Mouse (Mus musculus) layer of hippocampus, postnatal 10 days (tissue): ENCODE data around the gene Pkn1. TPM values are rescaled to one million over a fixed set of nuclear protein-coding genes. Genes with fewer than 3 reads are reported as not detected.

Experiments used
- DNase-seq, 2 experiments: peaks; one replicate each; pipeline ENCODE4 v3.0.0; 2021; ENCODE audit warnings: low spot score in 2 of 2
- total RNA-seq, 2 experiments: library from RNA; stranded (reverse); gene quantifications; 2 replicates each; pipeline ENCODE4 v1.2.3; 2021

Pkn1 gene
- total RNA-seq, 2 experiments from 2014 or later = 65.0 to 73.7 TPM

- no peak for DNase-seq
Observed at GRCm38 (mm10) chr8:83656043-83656442, 42.9 kb downstream of the Pkn1 start.

DNA sequence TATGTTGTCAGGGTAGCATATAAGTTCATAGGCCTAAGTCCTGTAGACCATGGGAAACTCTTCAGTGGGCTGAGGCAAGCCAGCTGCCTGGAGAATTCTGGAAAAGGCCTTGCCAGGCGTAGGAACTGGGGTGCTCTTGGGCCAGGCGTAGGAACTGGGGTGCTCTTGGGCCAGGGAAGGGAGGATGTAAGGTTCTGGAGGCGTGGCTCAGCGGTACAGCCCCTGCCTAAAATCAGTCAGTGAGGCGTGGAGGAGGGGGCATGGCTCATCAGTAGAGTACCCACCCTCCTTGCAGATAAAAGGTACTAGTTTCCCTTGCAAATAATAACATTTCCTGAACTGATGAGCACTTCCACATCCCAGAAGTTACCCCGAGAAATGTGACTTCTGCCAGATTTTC is 44.3 kb downstream of the Pkn1 start:
- DNase-seq = no peak

DNA sequence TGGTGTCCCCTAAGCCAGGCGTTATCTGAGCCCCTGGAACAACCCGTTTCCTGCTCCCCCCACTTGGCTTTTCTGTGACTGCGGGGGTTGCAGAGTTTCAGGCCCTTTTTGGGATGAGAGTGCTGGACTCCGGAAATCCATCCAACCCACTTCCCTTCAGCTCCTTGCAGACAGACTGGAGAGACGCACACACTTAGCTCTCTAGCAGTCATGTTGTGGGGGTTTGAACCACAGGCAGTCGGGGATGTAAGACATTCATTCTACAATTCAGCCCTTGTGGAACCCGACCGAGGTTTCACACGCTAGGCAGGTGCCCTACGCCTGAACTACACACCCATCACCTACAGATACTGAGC is 45.3 kb downstream of the Pkn1 start:
- no peak for DNase-seq

GRCm38 (mm10) chr8:83652744-83653661 is 46.0 kb downstream of the Pkn1 start:
- DNase-seq = no peak

GRCm38 (mm10) chr8:83652030-83652743 is 46.8 kb downstream of the Pkn1 start, which contains the start of gene Gipc1:
Gene Gipc1, plus strand, starts transcription at chr8:83652677.
- peak; percentile 94 to 97 for DNase-seq

GRCm38 (mm10) chr8:83649699-83650098 is 49.3 kb downstream of the Pkn1 start:
- DNase-seq = no peak

GRCm38 (mm10) chr8:83648031-83648430 is 50.9 kb downstream of the Pkn1 start:
- no peak for DNase-seq

GRCm38 (mm10) chr8:83647511-83647910 is 51.5 kb downstream of the Pkn1 start:
- no peak for DNase-seq

- no peak for DNase-seq
Observed at GRCm38 (mm10) chr8:83639649-83640048, 59.3 kb downstream of the Pkn1 start.

DNA sequence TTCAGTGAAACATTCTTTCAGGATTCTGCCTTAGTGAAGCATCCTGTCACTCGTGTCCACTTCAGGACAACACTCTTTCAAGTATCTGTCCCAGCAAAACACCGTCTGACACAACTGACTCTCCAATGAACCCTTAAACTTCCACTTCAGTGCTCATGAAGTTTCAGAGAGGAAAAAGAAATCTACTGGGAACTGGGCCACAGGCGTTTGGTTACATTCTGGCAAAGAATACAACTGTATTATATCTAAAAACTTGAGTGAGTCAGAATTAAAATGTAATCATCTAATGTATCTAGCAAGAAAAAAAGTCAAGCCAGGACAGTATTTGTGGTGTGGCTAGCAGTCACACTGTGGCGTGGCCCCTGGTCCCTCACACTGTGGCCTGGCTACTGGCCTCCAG is 60.1 kb downstream of the Pkn1 start:
- no peak for DNase-seq

DNA sequence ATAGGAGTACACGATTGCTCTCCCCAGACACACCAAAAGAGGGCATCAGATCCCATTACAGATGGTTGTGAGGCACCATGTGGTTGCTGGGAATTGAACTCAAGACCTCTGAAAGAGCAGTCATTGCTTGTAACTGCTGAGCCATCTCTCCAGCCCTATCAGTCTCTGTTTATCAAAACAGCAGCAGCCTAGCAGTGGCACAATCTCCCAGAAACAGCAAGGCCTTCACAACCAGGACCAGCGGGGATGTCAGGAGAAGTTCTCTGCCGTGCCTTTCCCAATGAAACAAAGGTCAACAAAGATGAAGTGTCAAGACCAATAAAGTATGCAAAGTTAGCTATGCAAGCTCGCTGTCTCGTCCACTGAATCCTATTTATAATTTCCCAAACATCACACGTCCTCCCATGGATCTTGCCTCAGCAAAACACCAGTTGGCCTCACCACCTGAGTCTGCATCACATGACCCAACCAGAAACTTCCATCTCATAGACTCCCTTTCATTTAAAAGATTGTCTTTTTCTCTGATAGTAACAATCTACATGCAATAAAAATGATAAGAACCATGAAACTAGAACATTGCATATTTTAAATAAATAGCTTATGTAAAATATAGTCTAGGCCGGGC is 66.8 kb downstream of the Pkn1 start:
- DNase-seq = no peak

DNA sequence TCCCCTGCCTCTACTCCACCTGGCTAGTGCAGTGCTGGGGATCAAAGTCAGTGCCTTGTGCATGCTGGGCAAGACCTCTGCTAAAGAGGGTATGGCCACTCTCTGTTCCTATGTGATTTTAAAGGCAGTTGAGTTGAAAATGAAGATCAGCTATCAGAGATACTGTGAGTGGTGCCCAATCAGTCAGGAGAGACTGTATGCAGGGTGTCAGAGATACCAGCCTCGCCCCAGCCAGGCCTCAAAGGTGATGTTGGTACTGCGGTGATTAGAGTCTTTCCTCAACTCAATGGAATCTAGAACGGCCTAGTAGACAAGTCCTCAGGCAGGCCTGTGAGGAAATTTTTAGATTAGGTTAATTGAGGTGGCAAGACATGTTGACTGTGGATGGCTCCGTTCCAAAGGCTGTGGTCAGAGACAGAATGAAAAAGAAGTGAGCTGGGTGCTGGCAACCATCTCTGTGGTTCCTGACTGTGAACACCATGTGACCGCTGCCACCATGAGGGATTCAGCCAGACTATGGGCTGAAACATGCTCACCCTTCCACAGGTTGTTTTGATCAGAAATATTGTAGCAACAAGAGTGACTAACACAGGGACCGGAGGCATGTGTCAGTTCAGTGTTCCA is 73.2 kb downstream of the Pkn1 start:
- DNase-seq = no peak

DNA sequence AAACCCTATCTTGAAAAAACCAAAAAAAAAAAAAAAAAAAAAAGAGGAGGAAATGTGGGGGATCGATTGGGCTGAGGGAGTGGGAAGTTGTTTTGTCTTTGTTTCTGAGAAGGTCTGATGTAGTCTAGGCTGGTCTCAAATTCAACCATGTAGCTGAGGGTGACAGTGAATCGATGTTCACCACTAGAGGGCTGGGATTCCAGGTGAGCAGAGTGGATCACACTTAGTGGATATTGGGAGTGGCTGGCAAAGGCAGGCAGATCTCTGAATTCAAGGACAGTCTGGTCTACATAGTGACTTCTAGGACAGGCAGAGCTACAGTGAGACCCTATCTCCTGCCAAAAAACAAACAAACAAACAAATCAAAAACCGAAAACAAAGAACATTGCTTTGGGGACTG is 74.2 kb downstream of the Pkn1 start:
- no peak for DNase-seq

GRCm38 (mm10) chr8:83623549-83623948 is 75.4 kb downstream of the Pkn1 start:
- no peak for DNase-seq

DNA sequence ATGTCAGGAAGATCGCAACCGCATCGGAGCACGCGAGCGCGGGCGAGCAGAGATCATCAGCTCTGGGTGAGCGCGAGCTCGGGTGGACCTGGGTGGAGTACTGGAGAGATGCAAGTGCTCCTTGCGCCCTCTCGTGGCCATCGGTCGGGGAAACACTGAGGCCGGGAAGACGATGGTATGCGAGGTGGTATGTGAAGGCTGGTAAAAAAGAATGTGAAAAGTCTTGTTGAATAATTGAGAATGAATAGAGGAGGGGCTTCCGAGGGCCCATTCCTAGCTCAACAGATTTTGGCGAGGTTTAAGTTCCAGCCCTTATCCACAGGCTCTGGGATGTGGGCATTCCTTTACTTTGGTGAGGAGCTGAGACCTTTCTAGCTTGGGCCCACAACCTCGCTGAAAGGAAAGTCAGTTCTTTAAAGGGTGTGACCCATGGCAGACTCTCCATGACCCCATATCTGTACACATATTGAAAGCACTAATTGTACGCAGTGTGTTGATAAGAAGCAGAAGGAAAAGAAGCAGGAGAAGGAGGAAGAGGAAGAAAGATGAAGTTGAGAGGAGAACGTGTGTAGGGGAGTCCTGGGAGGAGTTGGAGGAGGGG is 76.5 kb downstream of the Pkn1 start:
- peak; percentile 91 to 94 for DNase-seq

GRCm38 (mm10) chr8:83621691-83622388 is 77.1 kb downstream of the Pkn1 start:
- DNase-seq = no peak

DNA sequence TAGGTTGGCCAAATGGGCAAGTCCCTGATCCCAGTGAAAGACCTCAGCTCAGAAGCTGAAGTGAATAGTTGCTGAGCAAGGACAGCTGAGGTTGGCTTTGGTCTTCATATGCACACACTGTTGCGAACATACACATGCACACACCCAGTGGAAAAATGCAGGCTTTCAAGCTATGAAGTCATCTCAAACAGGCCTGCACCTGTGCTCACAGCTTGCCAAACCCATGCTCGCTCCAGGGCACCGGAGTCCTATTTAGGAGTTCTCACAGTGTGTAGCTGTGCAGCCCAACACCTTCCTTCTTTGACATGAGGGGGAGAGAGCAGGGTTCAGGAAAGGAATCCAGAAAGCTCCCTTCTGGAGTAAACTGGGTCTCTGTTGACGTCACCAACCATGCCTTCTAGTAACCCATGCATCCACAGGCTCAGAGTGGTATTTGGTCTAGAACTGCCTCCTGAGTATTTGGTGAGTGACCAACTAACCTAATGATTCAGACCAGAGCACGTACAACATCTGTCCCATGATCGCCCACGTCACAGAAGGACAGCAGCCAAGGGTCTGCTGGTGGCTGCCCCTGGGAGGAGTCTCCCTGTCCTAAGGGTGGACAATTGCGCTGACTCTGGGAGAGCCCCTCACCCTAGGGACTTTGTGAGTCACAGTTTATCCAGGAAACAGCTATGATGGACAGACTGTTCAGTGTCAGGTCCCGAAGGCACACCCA is 79.3 kb downstream of the Pkn1 start:
- no peak for DNase-seq

DNA sequence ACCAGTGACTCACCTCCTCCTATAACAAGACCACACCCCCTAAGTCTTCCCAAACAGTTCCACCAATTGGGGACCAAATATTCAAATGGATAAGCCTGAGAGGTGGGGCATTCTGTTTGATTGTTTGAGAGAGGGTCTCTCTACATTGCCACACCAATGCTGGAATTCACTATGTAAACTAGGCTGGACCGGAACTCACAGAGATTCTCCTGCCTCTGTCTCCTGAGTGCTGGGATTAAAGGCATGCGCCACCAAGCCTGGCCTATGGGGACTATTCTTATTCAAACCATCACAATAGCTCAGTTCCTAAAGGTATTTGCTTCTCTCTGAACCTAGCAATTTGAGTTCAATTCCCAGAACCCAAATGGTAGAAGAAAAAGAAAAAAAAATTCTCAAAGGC is 80.4 kb downstream of the Pkn1 start:
- DNase-seq = no peak

DNA sequence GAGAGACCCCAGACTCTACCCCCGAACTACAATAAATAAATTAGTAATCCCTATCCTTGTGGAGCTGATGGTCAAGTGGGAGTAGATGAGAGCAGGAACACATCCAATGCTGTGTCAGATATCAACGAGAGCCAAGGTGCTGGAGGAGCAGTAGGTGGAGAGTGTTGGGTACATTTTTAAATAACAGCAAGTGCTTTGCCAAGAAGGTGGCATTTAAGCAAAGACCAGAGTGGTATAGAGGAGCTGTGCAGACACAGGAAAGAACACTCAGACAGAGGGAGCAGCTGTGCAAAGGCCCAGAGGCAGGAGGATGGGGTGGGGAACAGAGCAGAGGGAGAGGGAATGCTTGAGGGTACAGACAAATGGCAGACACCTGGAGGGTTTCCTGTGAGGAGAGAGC is 81.9 kb downstream of the Pkn1 start:
- no peak for DNase-seq

DNA sequence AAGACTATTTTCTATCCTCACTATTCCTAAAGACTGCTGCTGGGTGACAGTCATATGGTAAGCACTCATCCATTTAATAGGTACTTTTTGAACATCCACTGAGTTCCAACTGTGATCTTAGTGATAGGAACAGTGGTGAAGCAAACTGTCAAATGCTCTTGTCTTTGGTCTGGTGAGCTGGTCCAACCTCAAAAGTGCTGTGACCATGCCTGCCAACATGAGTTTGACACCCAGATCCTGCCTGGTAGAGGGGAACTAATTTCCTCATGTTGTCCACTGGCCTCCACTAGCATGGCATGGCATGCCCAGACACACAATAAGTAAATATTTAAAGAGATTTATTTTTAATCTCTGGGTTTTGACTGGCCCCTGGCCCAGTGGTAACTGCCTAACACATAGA is 82.4 kb downstream of the Pkn1 start:
- no peak for DNase-seq
